Mouse (Mus musculus) kidney, postnatal 0 days (tissue): ENCODE data around the gene 2410137M14Rik. TPM values are rescaled to one million over a fixed set of nuclear protein-coding genes. Genes with fewer than 3 reads are reported as not detected.
"Not testable (repeated sequence)": the region's sequence is repeated elsewhere in the genome, so short reads cannot be mapped to it uniquely, and the experiment has no call there.

ENCODE experiments used
- ATAC-seq: fragments of 200-750 bp; cut with Nextera tagmentation; replicated peaks from 2 replicates; pipeline ENCODE4 v1.8.0; 2017; ENCODE audit warnings: low read depth, moderate number of reproducible peaks, moderate TSS enrichment, moderate library complexity; ENCODE audit not compliant: low FRiP score
- DNase-seq: peaks from one replicate; pipeline ENCODE4 v3.0.0-alpha.2; 2016; ENCODE audit warnings: low spot score
- H3K27ac ChIP-seq: fragments of 300-500 bp; sonication (generic); 2 replicates; pipeline ENCODE4 v1.5.1; 2014; ENCODE audit warnings: mild to moderate bottlenecking
- H3K27me3 ChIP-seq: fragments of 300-500 bp; sonication (generic); 2 replicates; pipeline ENCODE4 v1.6.1; 2014; ENCODE audit warnings: low read length, mixed read lengths; ENCODE audit not compliant: insufficient read depth
- H3K36me3 ChIP-seq: fragments of 300-500 bp; sonication (generic); 2 replicates; pipeline ENCODE4 v1.6.1; 2014; ENCODE audit warnings: low read length, mixed read lengths; ENCODE audit not compliant: insufficient read depth
- H3K4me1 ChIP-seq: fragments of 300-500 bp; sonication (generic); replicated peaks from 2 replicates; pipeline ENCODE4 v1.6.1; 2014; ENCODE audit warnings: antibody characterized with exemption, low read length, mixed read lengths; ENCODE audit not compliant: insufficient read depth
- H3K4me2 ChIP-seq: fragments of 300-500 bp; sonication (generic); 2 replicates; pipeline ENCODE4 v1.6.1; 2014; ENCODE audit warnings: mild to moderate bottlenecking, low read length, moderate library complexity, mixed read lengths
- H3K4me3 ChIP-seq: fragments of 300-500 bp; sonication (generic); replicated peaks from 2 replicates; pipeline ENCODE4 v1.5.1; 2014; ENCODE audit warnings: low read depth, low read length
- H3K9ac ChIP-seq: fragments of 300-500 bp; sonication (generic); 2 replicates; pipeline ENCODE4 v1.6.1; 2014; ENCODE audit warnings: low read depth, low read length
- H3K9me3 ChIP-seq: fragments of 300-500 bp; sonication (generic); replicated peaks from 2 replicates; pipeline ENCODE4 v1.6.1; 2016; ENCODE audit warnings: low read length, inconsistent platforms, mixed read lengths
- CTCF ChIP-seq: IDR thresholded peaks from 2 replicates; pipeline ENCODE4 v1.5.1; 2016; ENCODE audit warnings: antibody characterized with exemption, low read depth, mild to moderate bottlenecking, moderate library complexity
- WGBS: fragments of 180-500 bp; shearing (Covaris S2); extraction: QIAGEN DNeasy Blood & Tissue Kit; methylation state at CpG from one replicate; pipeline ENCODE4 v1.1.7; 2014; 5-methylcytosine and 5-hydroxymethylcytosine counted together
- polyA plus RNA-seq: library from polyadenylated mRNA; unstranded; fragments of >200 nt; fragmentation: Nextera tagmentation; extraction: Ambion mirVana; gene quantifications from 2 replicates; pipeline ENCODE4 v1.2.1, GENCODE M21; 2015

The 2410137M14Rik gene
- polyA plus RNA-seq, 1 experiment from 2014 or later, result not detected

DNA sequence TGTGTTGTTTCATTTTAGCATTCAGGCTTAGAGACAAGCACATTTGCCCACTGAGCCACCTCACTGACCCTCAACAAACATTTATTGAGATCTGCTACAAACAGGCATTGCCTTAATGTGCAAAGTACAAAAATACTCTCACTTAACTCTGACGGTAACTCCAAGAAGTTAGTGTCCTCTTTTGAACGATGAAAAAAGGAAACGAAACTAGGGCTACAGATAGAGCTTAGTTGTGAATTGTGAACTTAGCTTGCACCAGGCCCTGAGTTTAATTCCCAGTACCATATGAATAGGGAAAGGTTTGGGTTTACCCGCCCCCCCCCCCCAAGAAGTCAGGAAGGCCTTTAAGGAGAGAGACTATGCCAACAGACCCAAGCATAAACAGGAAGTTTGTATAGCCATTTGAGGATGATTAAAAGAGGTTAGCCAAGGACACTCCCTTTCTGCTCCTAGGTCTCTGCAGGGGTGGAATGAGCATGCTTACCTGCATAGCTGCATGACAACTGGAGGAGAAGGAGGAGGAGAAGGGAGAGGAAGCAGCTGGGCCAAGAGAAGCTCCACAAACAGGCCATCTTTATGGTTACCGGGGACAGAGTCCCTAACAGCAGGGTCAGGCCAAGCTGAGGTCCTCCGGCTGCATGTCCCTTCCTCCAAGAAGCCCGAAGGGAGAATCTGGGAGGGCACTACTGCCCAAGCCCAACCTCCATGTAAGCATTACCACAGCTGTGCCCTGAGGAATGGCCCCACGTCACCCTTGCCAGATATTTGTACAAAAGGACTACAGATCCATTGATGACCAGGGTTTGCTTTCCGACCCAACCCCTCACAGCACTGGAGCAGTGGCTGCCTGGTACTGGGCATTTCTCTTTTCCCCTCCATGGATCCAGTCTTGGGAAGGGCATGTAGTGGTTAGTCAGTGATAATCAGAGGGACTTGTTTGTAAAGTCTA is 41.9 kb upstream of the 2410137M14Rik start, which contains the start of gene Mog:
Gene Mog (minus strand): TSS at position 771 of the 949 bp plus-strand sequence.
- ATAC-seq (no peak), DNase-seq (no peak)
- no peaks in the 10 kb centered on the region for H3K27me3 ChIP-seq
- H3K4me3 ChIP-seq, result no peak within 1 kb of the TSS
- TF ChIP-seq CTCF, result no peak
- no peaks in the 10 kb centered on the region for H3K9me3 ChIP-seq
- no peaks in the 10 kb centered on the region for H3K4me1 ChIP-seq
- H3K9ac ChIP-seq, result no peak within 1 kb of the TSS
- no peak within 1 kb of the TSS for H3K4me2 ChIP-seq
- H3K36me3 ChIP-seq, result no peaks in the 10 kb centered on the region
- no peak within 1 kb of the TSS for H3K27ac ChIP-seq
- WGBS, result 67% methylated on average over 9 of the region's 9 CpGs

DNA sequence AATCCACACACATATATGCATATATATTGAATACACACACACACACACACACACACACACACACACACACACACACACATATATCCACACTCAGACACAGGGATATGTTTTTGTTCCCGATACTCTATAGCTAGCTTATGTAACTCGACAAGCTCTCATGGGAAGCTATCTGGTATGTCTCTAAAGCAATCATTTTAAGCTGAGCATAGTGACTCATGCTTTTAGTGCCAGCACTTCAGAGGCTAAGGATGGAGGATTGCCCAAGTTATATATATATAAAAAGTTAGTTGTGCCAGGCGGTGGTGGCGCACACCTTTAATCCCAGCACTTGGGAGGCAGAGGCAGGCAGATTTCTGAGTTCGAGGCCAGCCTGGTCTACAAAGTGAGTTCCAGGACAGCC is 38.2 kb upstream of the 2410137M14Rik start:
- WGBS, result 97% methylated on average over 5 of the region's 5 CpGs

DNA sequence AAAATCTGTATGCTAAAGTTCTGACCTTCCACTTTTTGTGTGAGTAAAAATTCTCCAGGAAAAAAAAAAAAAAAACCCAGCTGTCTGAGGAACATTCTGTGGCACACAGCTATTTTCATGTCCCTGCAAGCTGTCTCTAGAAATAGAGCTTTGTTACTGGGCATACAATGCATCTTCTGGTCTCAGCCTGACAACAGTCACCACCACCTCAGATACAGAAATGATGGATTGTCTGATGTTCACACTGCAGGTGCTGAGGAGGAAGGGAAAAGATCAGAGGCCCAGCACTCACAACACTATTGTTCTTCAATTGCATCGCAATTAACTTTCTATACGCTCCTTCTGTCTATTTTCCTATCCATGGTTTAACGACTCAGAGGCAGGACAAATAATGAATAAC is 37.3 kb upstream of the 2410137M14Rik start:
- H3K4me3 ChIP-seq, result no peak overlapping the region
- no peak for ATAC-seq
- H3K27me3 ChIP-seq, result no peaks in the 10 kb centered on the region
- DNase-seq, result no peak
- H3K9me3 ChIP-seq, result no peaks in the 10 kb centered on the region
- H3K36me3 ChIP-seq, result no peaks in the 10 kb centered on the region
- 78% methylated on average over 3 of the region's 3 CpGs for WGBS
- H3K4me1 ChIP-seq, result no peaks in the 10 kb centered on the region
- H3K27ac ChIP-seq, result no peak overlapping the region
- no peak overlapping the region for H3K9ac ChIP-seq
- no peak for TF ChIP-seq CTCF
- no peak overlapping the region for H3K4me2 ChIP-seq

More for the DNA sequence above, 38.2 kb upstream of the 2410137M14Rik start:
- not testable (repeated sequence) for DNase-seq, H3K4me2 ChIP-seq, H3K27ac ChIP-seq, H3K9me3 ChIP-seq, H3K27me3 ChIP-seq, H3K4me1 ChIP-seq, H3K4me3 ChIP-seq, H3K36me3 ChIP-seq, H3K9ac ChIP-seq, ATAC-seq

DNA sequence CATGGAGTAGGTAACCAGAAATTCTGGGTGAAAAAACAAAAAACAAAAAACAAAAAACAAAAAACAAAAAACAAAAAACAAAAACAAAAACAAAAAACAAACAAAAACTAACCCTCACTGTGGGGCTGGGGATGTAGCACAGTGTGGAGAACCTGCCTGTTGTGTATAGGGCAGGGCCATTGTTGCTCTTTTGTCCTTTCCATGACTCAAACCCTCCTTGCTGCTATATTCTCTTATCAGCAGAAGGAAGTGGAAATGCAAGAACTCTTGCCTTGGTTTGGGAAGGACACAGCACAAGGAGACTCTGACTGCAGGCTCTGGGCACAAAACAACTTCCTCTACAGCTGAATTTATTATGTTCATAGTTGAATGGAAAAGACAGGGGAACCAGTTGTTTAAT is 35.3 kb upstream of the 2410137M14Rik start:
- DNase-seq (no peak), ATAC-seq (no peak)
- no peaks in the 10 kb centered on the region for H3K9me3 ChIP-seq
- H3K27ac ChIP-seq, result no peak overlapping the region
- no peak for TF ChIP-seq CTCF
- H3K4me1 ChIP-seq, result no peaks in the 10 kb centered on the region
- no peak overlapping the region for H3K4me2 ChIP-seq
- H3K27me3 ChIP-seq, result no peaks in the 10 kb centered on the region
- H3K4me3 ChIP-seq, result no peak overlapping the region
- H3K9ac ChIP-seq, result no peak overlapping the region
- no peaks in the 10 kb centered on the region for H3K36me3 ChIP-seq

DNA sequence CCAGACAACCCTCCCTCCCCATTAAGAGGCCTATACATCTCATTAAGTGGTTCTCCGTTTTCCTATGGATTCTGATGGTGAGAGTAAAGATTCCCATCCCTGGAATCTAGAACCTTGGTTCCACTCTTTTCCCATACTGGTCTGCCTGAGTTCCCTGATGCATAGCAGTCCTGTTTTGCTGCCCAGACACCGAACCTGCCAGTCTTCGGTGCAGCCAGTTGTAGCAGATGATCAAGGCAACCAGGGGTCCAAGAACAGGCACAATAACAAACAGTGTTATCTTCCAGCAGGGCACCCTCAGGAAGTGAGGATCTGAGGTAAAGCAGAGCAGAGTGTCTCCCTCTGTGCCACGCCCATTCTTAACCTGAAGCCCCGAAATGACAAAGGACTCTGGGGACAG is 31.1 kb upstream of the 2410137M14Rik start:
- Histone ChIP-seq H3K4me3 (no peak overlapping the region), H3K4me1 (no peaks in the 10 kb centered on the region), H3K4me2 (no peak overlapping the region), H3K9me3 (no peaks in the 10 kb centered on the region), H3K27ac (no peak overlapping the region), H3K36me3 (peaks cover 7% of the 10 kb centered on the region; the same call in 1 of the 2 replicates), H3K9ac (no peak overlapping the region), H3K27me3 (no peaks in the 10 kb centered on the region)
- no peak for DNase-seq
- TF ChIP-seq CTCF, result no peak
- WGBS, result 65% methylated on average over 5 of the region's 5 CpGs
- ATAC-seq, result no peak

DNA sequence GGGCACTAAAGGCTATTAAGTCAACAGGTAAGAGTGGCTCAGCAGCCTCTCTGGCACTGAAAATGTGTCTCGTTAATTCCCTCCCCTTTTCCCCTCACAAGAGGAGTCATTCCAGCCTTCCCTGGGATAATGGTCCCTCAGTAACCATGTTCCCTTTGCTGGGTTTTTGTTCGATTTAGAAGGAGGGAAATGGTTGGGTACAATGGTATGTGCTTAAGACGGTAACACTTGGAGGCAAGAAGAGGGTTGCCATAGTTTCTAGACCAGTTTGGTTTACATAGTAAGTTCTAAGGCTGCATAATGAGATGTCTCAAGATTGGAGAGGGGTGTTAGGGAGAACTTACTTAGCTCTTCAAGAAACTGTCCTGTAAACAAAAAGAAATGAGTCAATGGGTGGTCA is 30.7 kb upstream of the 2410137M14Rik start:
- H3K27me3 ChIP-seq, result no peaks in the 10 kb centered on the region
- peaks cover 7% of the 10 kb centered on the region; the same call in 1 of the 2 replicates for H3K36me3 ChIP-seq
- no peaks in the 10 kb centered on the region for H3K9me3 ChIP-seq
- ATAC-seq, result no peak
- H3K4me1 ChIP-seq, result no peaks in the 10 kb centered on the region
- 86% methylated on average over 3 of the region's 3 CpGs for WGBS
- H3K4me3 ChIP-seq, result no peak overlapping the region
- no peak for TF ChIP-seq CTCF
- no peak for DNase-seq
- H3K4me2 ChIP-seq, result no peak overlapping the region
- no peak overlapping the region for H3K27ac ChIP-seq
- H3K9ac ChIP-seq, result no peak overlapping the region
